Mouse (Mus musculus): ENCODE results near the gene Fam20b.

Gene Fam20b

DNA sequence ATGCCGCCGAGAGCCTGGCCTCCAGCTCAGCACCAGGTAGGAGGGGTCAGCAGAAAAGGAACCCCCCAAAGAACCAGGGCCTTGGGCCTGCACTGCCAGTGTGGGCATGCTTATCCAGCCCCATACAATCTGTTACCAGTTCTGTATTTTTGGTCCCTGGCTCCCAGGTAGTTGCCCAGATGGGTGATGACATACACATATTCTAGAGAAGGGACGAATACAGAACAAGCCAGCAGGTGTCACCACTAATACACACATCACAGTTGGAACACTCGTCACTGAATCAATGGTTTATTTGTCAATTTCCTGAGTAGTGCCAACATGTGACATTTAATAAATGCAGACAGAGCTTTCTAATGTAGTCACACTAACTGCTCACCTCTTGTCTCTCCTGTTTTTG, 78.3 kb downstream of the Fam20b start:
- in situ Hi-C loops (cut with MboI, MseI), result no loop called here

DNA sequence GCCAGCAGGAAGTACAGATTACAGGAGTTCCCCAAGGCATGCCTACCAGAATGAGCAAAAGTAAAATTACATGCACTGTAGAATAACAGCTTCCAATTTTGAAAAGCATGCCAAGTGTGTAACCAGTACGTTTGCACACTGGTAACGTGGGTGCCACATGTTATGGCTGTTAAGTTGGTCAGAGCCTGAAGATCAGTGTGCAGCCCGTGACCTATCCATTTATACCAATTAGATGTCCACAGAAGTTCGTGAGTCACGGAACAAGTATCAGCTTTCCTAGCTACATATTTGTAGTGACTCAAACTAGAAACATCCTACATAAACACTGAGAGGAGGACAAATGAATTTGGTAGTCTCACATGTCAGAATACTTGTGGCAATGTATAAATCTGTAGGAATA, 79.4 kb downstream of the Fam20b start:
- in situ Hi-C loops (cut with MboI, MseI), result no loop called here

DNA sequence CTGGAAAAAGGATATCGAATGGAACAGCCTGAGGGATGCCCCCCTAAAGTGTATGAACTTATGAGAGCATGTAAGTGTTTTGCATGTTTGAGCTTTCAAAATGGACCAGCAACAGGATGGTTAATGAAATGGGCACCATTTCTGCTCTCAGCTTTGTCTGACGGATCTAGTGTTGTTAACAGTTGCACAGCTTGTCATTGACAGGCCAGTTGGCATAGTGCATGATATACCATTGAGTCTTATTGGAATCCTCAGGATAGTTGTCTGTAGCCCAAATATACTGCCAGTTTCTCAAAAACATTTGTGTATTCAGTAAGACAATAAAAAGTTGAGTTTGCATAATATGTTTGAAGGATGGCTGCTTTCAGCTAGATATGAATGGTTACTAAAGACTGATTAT, 83.7 kb downstream of the Fam20b start:
- in situ Hi-C loops (cut with MboI, MseI), result no loop called here

DNA sequence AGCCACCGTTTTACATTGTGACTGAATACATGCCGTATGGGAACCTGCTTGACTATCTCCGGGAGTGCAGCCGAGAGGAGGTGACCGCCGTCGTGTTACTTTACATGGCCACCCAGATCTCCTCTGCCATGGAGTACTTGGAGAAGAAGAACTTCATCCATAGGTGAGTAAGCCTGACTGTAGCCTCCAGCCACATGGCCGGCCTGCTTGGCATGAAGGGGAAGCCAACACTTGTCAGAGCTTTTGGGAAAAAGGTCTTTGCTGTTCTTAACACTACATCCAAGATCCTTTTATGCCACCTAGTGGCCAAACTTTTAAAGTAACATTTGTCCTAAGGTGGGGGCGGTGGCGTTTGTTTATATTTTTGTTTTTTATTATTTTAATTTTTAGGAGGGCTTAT, 85.8 kb downstream of the Fam20b start:
- in situ Hi-C loops (cut with MboI, MseI), result loop anchor here (5.0 kb wide), 1 partner anchor 39 kb away; the partner anchor contains the start of gene Tor3a

DNA sequence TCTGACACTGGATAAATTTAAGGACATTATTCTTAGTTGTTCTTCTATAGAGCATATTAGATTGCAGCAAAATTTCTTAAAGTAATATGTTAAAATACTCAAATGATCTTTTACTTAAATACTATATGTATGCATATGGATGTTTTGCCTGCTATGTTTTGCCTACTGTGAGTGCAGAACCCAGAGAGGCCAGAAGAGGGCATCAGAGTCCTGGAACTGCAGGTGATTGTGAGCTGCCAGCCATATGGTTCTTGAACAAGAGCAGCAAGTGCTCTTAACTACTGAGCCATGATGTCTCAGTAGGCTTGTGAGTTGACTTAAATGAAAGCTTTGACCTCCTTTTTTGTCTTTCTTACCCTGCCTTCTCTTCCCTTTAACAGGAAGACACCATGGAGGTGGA, 87.9 kb downstream of the Fam20b start:
- in situ Hi-C loops (cut with MboI, MseI), result loop anchor here (5.0 kb wide), 1 partner anchor 41 kb away; the partner anchor contains the start of gene Tor3a

DNA sequence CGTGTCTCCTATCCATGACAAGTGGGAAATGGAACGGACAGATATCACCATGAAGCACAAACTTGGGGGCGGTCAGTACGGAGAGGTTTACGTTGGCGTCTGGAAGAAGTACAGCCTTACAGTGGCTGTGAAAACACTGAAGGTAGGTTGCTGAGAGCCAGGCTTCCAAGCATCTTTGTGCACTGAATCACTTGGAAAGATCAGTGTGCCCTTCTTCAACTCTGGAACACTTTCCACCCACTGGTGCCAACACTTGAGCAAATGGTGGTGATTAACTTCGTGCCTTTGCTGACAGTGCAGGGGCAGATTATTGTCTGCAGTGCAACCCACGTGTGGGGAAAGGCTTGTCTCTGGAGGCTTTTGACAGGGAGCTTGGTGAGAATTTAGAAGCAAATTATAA, 88.9 kb downstream of the Fam20b start:
- in situ Hi-C loops (cut with MboI, MseI), result loop anchor here (5.0 kb wide), 1 partner anchor 42 kb away; the partner anchor contains the start of gene Tor3a
